Mouse (Mus musculus): ENCODE results near the gene Cpa5. TPM values are rescaled to one million over a fixed set of nuclear protein-coding genes. Genes with fewer than 3 reads are reported as not detected.
A peak's percentile ranks its signal among the peaks of the same experiment; 100 is the strongest.

The Cpa5 gene
- polyA plus RNA-seq, 1 experiment from 2014 or later, result 0.25 TPM

DNA sequence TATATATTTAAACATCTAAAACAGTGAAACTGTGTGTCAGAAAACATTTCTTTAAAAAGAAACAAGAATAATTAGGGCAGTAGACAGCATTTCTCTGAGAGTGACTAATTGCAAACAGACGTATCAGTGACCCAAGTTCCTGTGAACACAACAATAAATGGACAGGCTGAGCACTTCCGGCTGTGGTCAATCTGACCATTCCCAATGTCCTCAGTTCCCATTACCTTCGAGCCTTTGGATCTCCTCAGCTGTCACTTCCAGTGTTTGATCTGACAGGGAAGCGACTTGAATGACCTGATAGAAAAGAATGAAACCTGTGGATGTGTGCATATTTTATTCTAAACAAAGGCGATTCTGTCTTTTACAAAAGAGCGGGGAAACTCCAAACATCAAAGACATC is 55.2 kb downstream of the Cpa5 start:
- Histone ChIP-seq H3K36me3 (ENCODE audit: control insufficient read depth, insufficient read depth, low read length) (no peaks in the 10 kb centered on the region), H3K4me2 (no peak overlapping the region), H3K27ac (ENCODE audit: low read depth, low read length) (no peak overlapping the region), H3K27me3 (ENCODE audit: control insufficient read depth, insufficient read depth, low read length) (no peaks in the 10 kb centered on the region), H3K4me3 (ENCODE audit: low read depth, low read length) (no peak overlapping the region), H3K9me3 (ENCODE audit: control insufficient read depth, low read length) (no peaks in the 10 kb centered on the region), H3K9ac (ENCODE audit: low read length) (no peak overlapping the region), H3K4me1 (ENCODE audit: control insufficient read depth, insufficient read depth, low read length) (peaks cover 19% of the 10 kb centered on the region)
- no peak for DNase-seq (ENCODE audit: low spot score, missing footprints)
- no peak for ATAC-seq (ENCODE audit: low FRiP score)
- WGBS, result 27% methylated on average over 6 of the region's 6 CpGs

DNA sequence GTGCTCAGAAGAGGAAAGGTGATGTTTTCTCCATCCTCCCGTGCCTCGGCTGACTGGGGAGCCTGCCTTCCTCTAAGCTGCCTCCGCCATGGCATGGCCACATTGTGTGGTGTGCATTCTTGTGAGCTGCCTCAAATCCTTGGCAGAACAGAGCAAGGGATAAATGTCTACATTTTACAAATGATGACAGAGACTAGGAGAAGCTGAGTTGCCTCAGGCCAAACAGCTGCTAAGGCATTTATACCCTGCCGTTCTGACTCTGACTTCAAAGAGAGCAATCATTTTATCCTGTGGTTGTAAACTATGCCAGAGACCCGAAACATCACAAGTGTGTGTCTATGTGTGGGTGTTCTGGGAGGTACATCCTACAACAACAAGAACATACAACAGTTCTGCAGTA is 56.8 kb downstream of the Cpa5 start:
- no peaks in the 10 kb centered on the region for H3K36me3 ChIP-seq (ENCODE audit: control insufficient read depth, insufficient read depth, low read length)
- H3K4me3 ChIP-seq (ENCODE audit: low read depth, low read length), result no peak overlapping the region
- H3K4me2 ChIP-seq, result no peak overlapping the region
- DNase-seq (ENCODE audit: low spot score, missing footprints), result no peak
- no peak overlapping the region for H3K27ac ChIP-seq (ENCODE audit: low read depth, low read length)
- 40% methylated on average over 5 of the region's 5 CpGs for WGBS
- peaks cover 19% of the 10 kb centered on the region for H3K4me1 ChIP-seq (ENCODE audit: control insufficient read depth, insufficient read depth, low read length)
- H3K9me3 ChIP-seq (ENCODE audit: control insufficient read depth, low read length), result no peaks in the 10 kb centered on the region
- ATAC-seq (ENCODE audit: low FRiP score), result no peak
- H3K9ac ChIP-seq (ENCODE audit: low read length), result no peak overlapping the region
- no peaks in the 10 kb centered on the region for H3K27me3 ChIP-seq (ENCODE audit: control insufficient read depth, insufficient read depth, low read length)

DNA sequence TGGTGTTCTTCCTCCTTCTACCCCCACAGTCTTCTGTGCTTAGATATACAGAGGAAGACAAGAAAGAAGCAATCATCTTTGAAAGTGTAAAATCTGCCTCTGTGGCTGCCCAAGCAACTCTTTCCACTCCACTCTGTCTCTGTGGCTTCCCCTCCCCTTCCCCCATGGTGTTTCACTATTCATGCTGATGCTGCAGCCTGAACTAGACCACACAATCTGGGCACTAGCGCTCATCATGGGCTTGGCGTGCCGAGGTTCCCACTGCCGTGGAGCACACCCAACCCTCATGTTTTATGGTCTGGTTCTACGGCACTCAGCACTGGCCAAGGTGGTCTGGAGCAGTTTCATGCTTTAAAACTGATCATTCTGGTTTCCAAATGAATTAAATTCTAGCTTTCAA is 60.9 kb downstream of the Cpa5 start:
- Histone ChIP-seq H3K9ac (ENCODE audit: low read length) (no peak overlapping the region), H3K4me2 (no peak overlapping the region), H3K4me1 (ENCODE audit: control insufficient read depth, insufficient read depth, low read length) (peaks cover 29% of the 10 kb centered on the region), H3K27me3 (ENCODE audit: control insufficient read depth, insufficient read depth, low read length) (no peaks in the 10 kb centered on the region), H3K4me3 (ENCODE audit: low read depth, low read length) (no peak overlapping the region), H3K36me3 (ENCODE audit: control insufficient read depth, insufficient read depth, low read length) (no peaks in the 10 kb centered on the region), H3K27ac (ENCODE audit: low read depth, low read length) (no peak overlapping the region), H3K9me3 (ENCODE audit: control insufficient read depth, low read length) (no peaks in the 10 kb centered on the region)
- DNase-seq (ENCODE audit: low spot score, missing footprints) (no peak), ATAC-seq (ENCODE audit: low FRiP score) (no peak)
- WGBS, result 86% methylated on average over 5 of the region's 5 CpGs

DNA sequence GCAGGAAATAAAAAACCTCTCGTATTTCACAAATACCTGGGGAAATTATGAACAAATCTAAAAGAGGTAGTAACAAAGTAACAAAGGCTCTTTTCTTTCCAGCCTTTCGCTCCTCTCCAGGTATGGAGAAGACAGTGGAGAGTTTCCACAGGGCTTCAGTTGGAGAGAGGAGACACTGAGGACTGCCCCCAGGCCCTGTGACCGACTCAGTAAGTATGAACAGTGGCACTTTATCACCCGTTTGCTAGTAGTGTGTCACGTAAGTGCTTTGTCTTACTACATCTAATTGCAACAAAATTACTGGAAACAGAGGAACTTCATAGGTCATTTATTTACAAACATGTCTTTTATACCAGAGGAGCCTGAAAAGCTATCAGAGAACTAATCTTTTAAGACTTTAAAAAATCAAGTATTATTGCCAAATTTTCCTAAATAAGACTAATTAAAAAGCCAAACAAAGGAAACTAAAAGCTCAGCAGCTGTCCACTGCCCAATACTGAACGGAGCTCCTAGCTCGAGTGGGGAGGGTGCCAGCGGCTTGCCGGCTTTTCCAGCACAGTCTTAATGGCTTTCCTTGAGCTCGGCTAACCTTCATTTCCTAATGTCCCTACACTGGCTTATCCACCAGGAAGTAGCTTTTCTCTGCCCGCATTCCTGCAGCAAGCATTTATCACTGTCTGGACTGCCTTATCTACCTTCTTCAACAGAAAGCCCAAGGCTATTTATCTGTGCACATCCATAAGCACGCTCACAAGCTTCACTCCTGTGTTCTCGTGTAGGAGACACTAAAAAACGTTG is 63.2 kb downstream of the Cpa5 start:
- DNase-seq (ENCODE audit: low spot score, missing footprints) (no peak), ATAC-seq (ENCODE audit: low FRiP score) (no peak)
- Histone ChIP-seq H3K9me3 (ENCODE audit: control insufficient read depth, low read length) (no peaks in the 10 kb centered on the region), H3K4me2 (no peak overlapping the region), H3K9ac (ENCODE audit: low read length) (0 out of 2 replicates have a peak overlapping the region, but pooled peaks have one; percentile 2), H3K4me1 (ENCODE audit: control insufficient read depth, insufficient read depth, low read length) (peaks cover 31% of the 10 kb centered on the region), H3K4me3 (ENCODE audit: low read depth, low read length) (no peak overlapping the region), H3K27ac (ENCODE audit: low read depth, low read length) (peak overlapping the region; percentile 42; the same call in 1 of the 2 replicates), H3K36me3 (ENCODE audit: control insufficient read depth, insufficient read depth, low read length) (no peaks in the 10 kb centered on the region), H3K27me3 (ENCODE audit: control insufficient read depth, insufficient read depth, low read length) (no peaks in the 10 kb centered on the region)
- 46% methylated on average over 14 of the region's 14 CpGs for WGBS

DNA sequence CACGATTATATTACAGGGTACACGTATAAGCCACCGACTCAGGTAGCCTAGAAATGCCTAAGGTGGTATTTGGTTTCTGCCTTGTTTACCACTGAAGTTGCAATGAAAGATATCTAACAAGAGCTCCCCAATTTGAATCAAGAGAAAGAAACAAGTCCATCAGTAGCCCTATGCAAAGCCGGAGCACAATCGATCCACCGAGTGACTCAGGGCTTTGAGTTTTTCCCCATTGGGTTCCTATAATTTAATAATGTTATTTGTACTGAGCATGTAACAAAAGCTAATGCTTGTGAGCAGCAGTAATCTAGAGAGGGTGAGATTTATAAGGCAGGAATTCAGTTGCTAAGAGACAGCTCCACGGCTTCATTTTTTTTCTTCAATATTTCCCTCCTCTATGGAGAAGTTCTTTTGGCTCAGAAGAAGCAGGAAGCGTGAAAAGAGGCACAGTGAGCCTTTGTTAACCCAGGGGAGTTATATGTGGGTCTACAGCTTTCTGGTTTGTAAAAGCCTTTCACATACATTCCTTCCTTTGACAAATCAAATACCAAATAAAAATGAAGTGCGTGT is 64.0 kb downstream of the Cpa5 start:
- WGBS, result 49% methylated on average over 9 of the region's 9 CpGs

DNA sequence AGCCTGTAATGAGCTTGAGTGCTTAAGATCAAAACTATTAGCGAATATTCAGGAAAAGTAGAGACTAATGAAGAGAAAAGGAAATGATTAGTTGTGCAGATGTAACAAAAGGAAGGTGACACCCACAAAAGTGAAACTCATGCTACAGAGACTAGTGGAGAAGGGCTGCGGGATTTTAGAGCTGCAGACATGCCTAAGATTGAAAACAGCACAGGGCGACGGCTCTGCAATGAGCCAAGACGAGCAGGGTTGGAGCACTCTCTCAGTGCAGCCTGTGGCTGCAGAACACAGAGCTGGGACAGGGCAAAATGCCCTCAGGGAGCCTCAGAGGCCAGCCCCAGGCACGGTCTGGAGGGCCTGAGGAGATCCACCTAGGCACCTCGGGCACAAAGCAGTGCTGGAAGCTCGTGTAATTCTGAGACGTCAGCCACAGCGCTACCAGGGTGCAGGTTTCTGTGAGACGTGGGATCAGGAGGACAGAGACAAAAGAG is 64.5 kb downstream of the Cpa5 start:
- H3K4me1 ChIP-seq (ENCODE audit: control insufficient read depth, insufficient read depth, low read length), result peaks cover 33% of the 10 kb centered on the region
- peak overlapping the region; percentile 57 for H3K27ac ChIP-seq (ENCODE audit: low read depth, low read length)
- no peaks in the 10 kb centered on the region for H3K36me3 ChIP-seq (ENCODE audit: control insufficient read depth, insufficient read depth, low read length)
- no peaks in the 10 kb centered on the region for H3K9me3 ChIP-seq (ENCODE audit: control insufficient read depth, low read length)
- peak; percentile 76 for ATAC-seq (ENCODE audit: low FRiP score)
- peak overlapping the region; percentile 49 for H3K9ac ChIP-seq (ENCODE audit: low read length)
- peak overlapping the region; percentile 17; the same call in 1 of the 2 replicates for H3K4me2 ChIP-seq
- DNase-seq (ENCODE audit: low spot score, missing footprints), result peak; percentile 92
- no peak overlapping the region for H3K4me3 ChIP-seq (ENCODE audit: low read depth, low read length)
- no peaks in the 10 kb centered on the region for H3K27me3 ChIP-seq (ENCODE audit: control insufficient read depth, insufficient read depth, low read length)
- WGBS, result 12% methylated on average over 11 of the region's 11 CpGs

More for the DNA sequence above, 64.0 kb downstream of the Cpa5 start:
- H3K4me1 ChIP-seq (ENCODE audit: control insufficient read depth, insufficient read depth, low read length), result peaks cover 33% of the 10 kb centered on the region
- DNase-seq (ENCODE audit: low spot score, missing footprints) (peak; percentile 90), ATAC-seq (ENCODE audit: low FRiP score) (peak; percentile 21; the same call in 1 of the 2 replicates)
- no peaks in the 10 kb centered on the region for H3K36me3 ChIP-seq (ENCODE audit: control insufficient read depth, insufficient read depth, low read length)
- H3K4me2 ChIP-seq, result peak overlapping the region; percentile 5; the same call in 1 of the 2 replicates
- H3K9me3 ChIP-seq (ENCODE audit: control insufficient read depth, low read length), result no peaks in the 10 kb centered on the region
- no peak overlapping the region for H3K4me3 ChIP-seq (ENCODE audit: low read depth, low read length)
- H3K27ac ChIP-seq (ENCODE audit: low read depth, low read length), result peak overlapping the region; percentile 57
- no peak overlapping the region; the same call in 1 of the 2 replicates for H3K9ac ChIP-seq (ENCODE audit: low read length)
- no peaks in the 10 kb centered on the region for H3K27me3 ChIP-seq (ENCODE audit: control insufficient read depth, insufficient read depth, low read length)

DNA sequence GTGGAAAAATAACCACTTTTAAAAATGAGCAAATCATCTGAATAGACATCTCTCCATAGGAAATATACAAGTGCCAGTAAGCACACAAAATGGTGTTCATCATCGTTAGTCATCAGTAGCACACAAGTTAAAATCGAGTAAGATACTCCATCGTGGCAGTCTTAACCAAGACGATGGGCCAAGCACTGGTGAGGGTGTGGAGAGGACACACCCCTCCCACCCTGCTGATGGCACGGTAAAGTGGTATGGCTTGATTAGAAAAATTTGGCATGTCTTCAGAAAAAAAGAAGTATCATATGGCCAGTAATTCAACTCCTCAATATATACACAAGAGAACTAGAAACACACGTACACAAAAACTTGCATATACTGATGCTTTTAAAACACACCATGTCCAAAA is 65.7 kb downstream of the Cpa5 start:
- DNase-seq (ENCODE audit: low spot score, missing footprints) (no peak), ATAC-seq (ENCODE audit: low FRiP score) (no peak)
- 90% methylated on average over 6 of the region's 6 CpGs for WGBS
- no peak overlapping the region for H3K4me3 ChIP-seq (ENCODE audit: low read depth, low read length)
- no peak overlapping the region for H3K9ac ChIP-seq (ENCODE audit: low read length)
- H3K36me3 ChIP-seq (ENCODE audit: control insufficient read depth, insufficient read depth, low read length), result no peaks in the 10 kb centered on the region
- H3K4me2 ChIP-seq, result no peak overlapping the region
- H3K27me3 ChIP-seq (ENCODE audit: control insufficient read depth, insufficient read depth, low read length), result no peaks in the 10 kb centered on the region
- peaks cover 33% of the 10 kb centered on the region for H3K4me1 ChIP-seq (ENCODE audit: control insufficient read depth, insufficient read depth, low read length)
- no peaks in the 10 kb centered on the region for H3K9me3 ChIP-seq (ENCODE audit: control insufficient read depth, low read length)
- H3K27ac ChIP-seq (ENCODE audit: low read depth, low read length), result no peak overlapping the region

DNA sequence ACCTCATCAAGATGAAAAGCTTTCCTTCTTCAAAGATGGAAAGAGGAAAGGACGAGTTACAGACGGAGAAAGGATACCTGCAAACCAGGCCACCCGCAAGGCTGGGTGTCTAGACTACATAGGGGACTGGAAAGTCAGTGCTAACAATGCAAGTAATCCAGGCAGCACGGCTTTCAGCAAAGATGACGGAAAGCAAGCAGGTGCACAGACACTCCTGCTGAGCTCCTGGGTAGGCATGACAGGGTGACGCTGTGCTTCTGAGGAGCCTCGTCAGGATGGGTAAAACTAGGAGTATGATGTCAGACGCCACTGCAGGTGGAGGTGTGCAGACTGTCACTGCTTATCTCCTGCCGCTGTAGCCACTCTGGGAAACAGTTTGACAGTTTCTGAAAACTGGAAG is 66.8 kb downstream of the Cpa5 start:
- no peak overlapping the region for H3K27ac ChIP-seq (ENCODE audit: low read depth, low read length)

DNA sequence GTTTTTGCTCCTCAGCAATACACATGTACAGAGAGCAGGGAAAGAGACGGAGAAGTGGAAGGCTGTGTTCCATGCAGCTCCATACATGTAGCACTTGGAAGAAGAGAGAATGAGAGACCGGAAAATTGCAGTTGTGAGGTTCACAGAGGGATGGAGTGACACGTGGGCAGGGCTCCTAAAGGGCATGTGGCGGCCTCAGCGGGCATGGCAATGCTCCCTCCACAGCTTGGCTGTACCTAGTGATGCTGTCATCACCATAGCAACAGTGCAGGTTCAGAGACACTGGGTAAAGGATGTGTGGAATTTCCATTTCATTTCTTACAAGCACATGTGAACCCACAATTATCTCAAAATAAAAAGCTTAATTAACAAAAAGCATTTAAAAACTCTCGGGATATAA is 67.7 kb downstream of the Cpa5 start:
- DNase-seq (ENCODE audit: low spot score, missing footprints), result no peak
- Histone ChIP-seq H3K4me1 (ENCODE audit: control insufficient read depth, insufficient read depth, low read length) (peaks cover 33% of the 10 kb centered on the region), H3K27me3 (ENCODE audit: control insufficient read depth, insufficient read depth, low read length) (no peaks in the 10 kb centered on the region), H3K9ac (ENCODE audit: low read length) (peak overlapping the region; percentile 24; the same call in 1 of the 2 replicates), H3K36me3 (ENCODE audit: control insufficient read depth, insufficient read depth, low read length) (no peaks in the 10 kb centered on the region), H3K4me2 (no peak overlapping the region), H3K27ac (ENCODE audit: low read depth, low read length) (no peak overlapping the region; the same call in 1 of the 2 replicates), H3K4me3 (ENCODE audit: low read depth, low read length) (no peak overlapping the region), H3K9me3 (ENCODE audit: control insufficient read depth, low read length) (no peaks in the 10 kb centered on the region)
- WGBS, result 53% methylated on average over 6 of the region's 6 CpGs
- ATAC-seq (ENCODE audit: low FRiP score), result peak; percentile 72; the same call in 1 of the 2 replicates

More for the DNA sequence above, 66.8 kb downstream of the Cpa5 start:
- 71% methylated on average over 9 of the region's 9 CpGs for WGBS
- ATAC-seq (ENCODE audit: low FRiP score) (no peak), DNase-seq (ENCODE audit: low spot score, missing footprints) (no peak)
- Histone ChIP-seq H3K9ac (ENCODE audit: low read length) (no peak overlapping the region), H3K4me3 (ENCODE audit: low read depth, low read length) (no peak overlapping the region), H3K4me1 (ENCODE audit: control insufficient read depth, insufficient read depth, low read length) (peaks cover 33% of the 10 kb centered on the region), H3K9me3 (ENCODE audit: control insufficient read depth, low read length) (no peaks in the 10 kb centered on the region), H3K4me2 (no peak overlapping the region), H3K36me3 (ENCODE audit: control insufficient read depth, insufficient read depth, low read length) (no peaks in the 10 kb centered on the region), H3K27me3 (ENCODE audit: control insufficient read depth, insufficient read depth, low read length) (no peaks in the 10 kb centered on the region)
